Mouse (Mus musculus) left cerebral cortex, adult 6 months (tissue): ENCODE results near the gene Arhgap15. TPM values are rescaled to one million over a fixed set of nuclear protein-coding genes. Genes with fewer than 3 reads are reported as not detected.

Source experiments
- long read RNA-seq, 2 experiments: library from polyadenylated mRNA; unstranded; transcript quantifications; one replicate each; pipeline ENCODE4 v2.0.0; 2019 to 2020
- polyA plus RNA-seq: library from polyadenylated mRNA; unstranded; fragments of <200 nt; fragmentation: Nextera tagmentation; gene quantifications from 2 replicates; pipeline ENCODE4 v1.2.3, GENCODE M21; 2021

Arhgap15 gene
- 13.5 and 18.0 TPM in 2 replicates for polyA plus RNA-seq
- long read RNA-seq, experiment 1, partial matches to known transcripts, result 117 of 160 reads
- long read RNA-seq, experiment 1, other reads (novel, unspliced or antisense), result 43 of 160 reads
- long read RNA-seq, experiment 2, partial matches to known transcripts, result 31 of 40 reads
- long read RNA-seq, experiment 2, other reads (novel, unspliced or antisense), result 9 of 40 reads

DNA sequence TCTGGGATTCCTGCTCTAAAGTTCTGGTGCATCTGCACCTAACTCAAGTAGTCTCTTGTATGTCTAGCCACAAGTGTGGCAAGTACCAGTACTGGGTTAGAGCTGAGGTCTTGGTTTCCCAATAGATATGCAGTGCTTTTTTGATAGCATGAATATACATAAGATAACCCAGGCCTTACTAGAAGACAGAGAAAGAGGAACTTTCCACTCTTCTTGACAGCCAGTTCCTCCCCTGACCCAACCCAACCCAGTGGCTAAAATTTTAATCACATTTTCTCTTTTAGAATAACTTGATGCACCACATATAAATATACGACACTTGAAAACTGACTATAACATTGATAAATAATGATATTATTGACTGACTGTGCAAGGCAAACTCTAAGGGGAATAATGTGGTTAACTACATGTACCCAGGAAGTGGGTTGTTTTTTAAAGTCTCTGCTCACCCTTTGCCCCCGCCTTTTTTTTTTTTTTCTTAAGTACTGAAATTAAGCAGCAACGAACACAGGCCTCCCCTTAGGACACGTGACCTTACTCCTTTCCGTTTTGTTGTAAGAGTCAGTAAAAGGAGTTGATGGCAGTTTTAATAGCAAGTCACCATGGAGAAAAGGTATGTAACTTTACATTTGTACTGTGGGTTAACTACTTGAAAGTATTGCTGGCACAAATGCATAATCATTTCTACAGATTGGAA, at the start of gene Arhgap15:
TSS of gene Arhgap15 (plus strand) at position 538 of the 697 bp plus-strand sequence.

Other genes with a start within 250 kb of the Arhgap15 start
- gene Kynu, start 193.5 kb upstream of the Arhgap15 start, polyA plus RNA-seq, result 0.11 TPM in 1 of 2 replicates, not detected in the other